Mouse (Mus musculus) MEL (cell line): ENCODE measurements at regions not wholly inside any gene's neighbourhood (a gene's known extent, or its start where the extent isn't known, plus 50 kb on each side); places are given as distances from the start of the nearest gene placed in this dataset.

Experiments
- DNase-seq: peaks from one replicate; pipeline ENCODE4 v3.0.0; 2011; ENCODE audit warnings: low read depth, low spot score
- H3K27ac ChIP-seq: 2 replicates; pipeline ENCODE4 v1.5.1; 2012; ENCODE audit warnings: low read depth, mild to moderate bottlenecking, control low read depth, low read length, moderate library complexity; ENCODE audit not compliant: control insufficient read depth
- H3K27me3 ChIP-seq, 2 experiments: fragments of 150-350 bp in 1 of 2; sonication (generic) in 1 of 2; 2 replicates each; pipeline ENCODE4 v1.6.1; 2012; ENCODE audit warnings: low read length in 2 of 2, mild to moderate bottlenecking in 2 of 2, improper control_type of control experiment in 1 of 2, moderate library complexity in 1 of 2; ENCODE audit not compliant: insufficient read depth in 2 of 2, control insufficient read depth in 1 of 2
- H3K36me3 ChIP-seq, 2 experiments: 2 replicates each; pipeline ENCODE4 v1.6.1; 2012 to 2014; ENCODE audit warnings: low read length in 2 of 2, improper control_type of control experiment in 1 of 2, inconsistent platforms in 1 of 2, mild to moderate bottlenecking in 1 of 2; ENCODE audit not compliant: insufficient read depth in 2 of 2, control insufficient read depth in 1 of 2
- H3K4me1 ChIP-seq, 2 experiments: fragments of 150-350 bp in 1 of 2; sonication (generic) in 1 of 2; 2 replicates each; pipeline ENCODE4 v1.6.1; 2012; ENCODE audit warnings: low read length in 2 of 2, improper control_type of control experiment in 1 of 2, mild to moderate bottlenecking in 1 of 2; ENCODE audit not compliant: insufficient read depth in 2 of 2, control insufficient read depth in 1 of 2
- H3K4me3 ChIP-seq, 2 experiments: fragments of 150-350 bp in 1 of 2; sonication (generic) in 1 of 2; 2 replicates each; pipeline ENCODE4 v1.5.1; 2012; ENCODE audit warnings: low read depth in 2 of 2, low read length in 2 of 2, mild to moderate bottlenecking in 2 of 2, moderate library complexity in 2 of 2, control low read depth in 1 of 2, improper control_type of control experiment in 1 of 2; ENCODE audit not compliant: control insufficient read depth in 1 of 2, insufficient read depth in 1 of 2
- H3K79me2 ChIP-seq: 2 replicates; pipeline ENCODE4 v1.6.1; 2012; ENCODE audit warnings: mild to moderate bottlenecking, low read length, moderate library complexity; ENCODE audit not compliant: control insufficient read depth, poor library complexity, insufficient read depth
- H3K9ac ChIP-seq: 2 replicates; pipeline ENCODE4 v1.6.1; 2012; ENCODE audit warnings: low read depth, mild to moderate bottlenecking, control low read depth, low read length, moderate library complexity; ENCODE audit not compliant: control insufficient read depth, poor library complexity, severe bottlenecking
- H3K9me3 ChIP-seq: fragments of 150-350 bp; sonication (generic); replicated peaks from 2 replicates; pipeline ENCODE4 v1.6.1; 2012; ENCODE audit warnings: mild to moderate bottlenecking, low read length, improper control_type of control experiment, moderate library complexity; ENCODE audit not compliant: insufficient read depth
- BHLHE40 ChIP-seq: IDR thresholded peaks from 2 replicates; pipeline ENCODE4 v1.6.1; 2012; ENCODE audit warnings: low read depth, mild to moderate bottlenecking, inconsistent platforms, low read length, improper control_type of control experiment, borderline replicate concordance
- CTCF ChIP-seq, 3 experiments: IDR thresholded peaks in 2 of 3; conservative IDR thresholded peaks in 1 of 3; 2 replicates each; pipeline ENCODE4 v1.5.1; 2011 to 2012; ENCODE audit warnings: low read length in 3 of 3, low read depth in 2 of 3, mild to moderate bottlenecking in 2 of 3, improper control_type of control experiment in 1 of 3, inconsistent platforms in 1 of 3, mixed read lengths in 1 of 3, moderate library complexity in 1 of 3; ENCODE audit not compliant: control insufficient read depth in 1 of 3, insufficient read depth in 1 of 3, poor library complexity in 1 of 3, severe bottlenecking in 1 of 3
- E2F4 ChIP-seq: IDR thresholded peaks from 2 replicates; pipeline ENCODE4 v1.6.1; 2011; ENCODE audit warnings: low read depth, low read length, improper control_type of control experiment, borderline replicate concordance
- ETS1 ChIP-seq: IDR thresholded peaks from 2 replicates; pipeline ENCODE4 v1.6.1; 2012; ENCODE audit warnings: low read depth, mild to moderate bottlenecking, inconsistent platforms, low read length, improper control_type of control experiment, moderate library complexity
- GABPA ChIP-seq: IDR thresholded peaks from 2 replicates; pipeline ENCODE4 v1.6.1; 2012; ENCODE audit warnings: low read depth, mild to moderate bottlenecking, inconsistent platforms, low read length, improper control_type of control experiment, moderate library complexity
- GATA1 ChIP-seq: IDR thresholded peaks from 2 replicates; pipeline ENCODE4 v1.6.1; 2011; ENCODE audit warnings: low read depth, low read length, improper control_type of control experiment
- JUND ChIP-seq: IDR thresholded peaks from 2 replicates; pipeline ENCODE4 v1.6.1; 2011; ENCODE audit warnings: low read depth, mild to moderate bottlenecking, improper control_type of control experiment, low read length
- KAT2A ChIP-seq: conservative IDR thresholded peaks from 2 replicates; pipeline ENCODE4 v1.6.1; 2012; ENCODE audit warnings: low read depth, low read length, improper control_type of control experiment, inconsistent platforms
- MAFK ChIP-seq: IDR thresholded peaks from 2 replicates; pipeline ENCODE4 v1.6.1; 2011; ENCODE audit warnings: low read depth, mild to moderate bottlenecking, low read length, improper control_type of control experiment, borderline replicate concordance
- MAX ChIP-seq: IDR thresholded peaks from 2 replicates; pipeline ENCODE4 v1.6.1; 2011; ENCODE audit warnings: low read length, improper control_type of control experiment
- MAZ ChIP-seq: IDR thresholded peaks from 2 replicates; pipeline ENCODE4 v1.6.1; 2012; ENCODE audit warnings: low read depth, mild to moderate bottlenecking, inconsistent platforms, low read length, improper control_type of control experiment
- MEF2A ChIP-seq: IDR thresholded peaks from 2 replicates; pipeline ENCODE4 v1.6.1; 2014; ENCODE audit warnings: low read depth, mild to moderate bottlenecking, inconsistent platforms, low read length, improper control_type of control experiment; ENCODE audit not compliant: poor library complexity, insufficient replicate concordance, severe bottlenecking; ENCODE audit errors: extremely low read depth
- MYB ChIP-seq: IDR thresholded peaks from 2 replicates; pipeline ENCODE4 v1.6.1; 2011; ENCODE audit warnings: mild to moderate bottlenecking, low read depth, low read length, improper control_type of control experiment
- NELFE ChIP-seq: IDR thresholded peaks from 2 replicates; pipeline ENCODE4 v1.6.1; 2011; ENCODE audit warnings: low read depth, low read length, improper control_type of control experiment
- POLR2A ChIP-seq, 2 experiments: IDR thresholded peaks; 2 replicates each; pipeline ENCODE4 v1.6.1; 2011 to 2012; ENCODE audit warnings: low read length in 2 of 2, mild to moderate bottlenecking in 2 of 2, control low read depth in 1 of 2, improper control_type of control experiment in 1 of 2, low read depth in 1 of 2, moderate library complexity in 1 of 2; ENCODE audit not compliant: control insufficient read depth in 1 of 2, insufficient read depth in 1 of 2, poor library complexity in 1 of 2
- POLR2AphosphoS2 ChIP-seq: IDR thresholded peaks from 2 replicates; pipeline ENCODE4 v1.6.1; 2011; ENCODE audit warnings: low read length, improper control_type of control experiment
- RCOR1 ChIP-seq: IDR thresholded peaks from 2 replicates; pipeline ENCODE4 v1.6.1; 2012; ENCODE audit warnings: low read depth, mild to moderate bottlenecking, inconsistent platforms, low read length, improper control_type of control experiment
- SMC3 ChIP-seq: IDR thresholded peaks from 2 replicates; pipeline ENCODE4 v1.6.1; 2011; ENCODE audit warnings: low read depth, low read length, improper control_type of control experiment
- TAL1 ChIP-seq: IDR thresholded peaks from 2 replicates; pipeline ENCODE4 v1.6.1; 2012; ENCODE audit warnings: mild to moderate bottlenecking, inconsistent platforms, low read length, moderate library complexity, mixed read lengths
- USF2 ChIP-seq, 2 experiments: IDR thresholded peaks; 2 replicates each; pipeline ENCODE4 v1.6.1; 2011 to 2012; ENCODE audit warnings: improper control_type of control experiment in 2 of 2, low read length in 2 of 2, borderline replicate concordance in 1 of 2, inconsistent platforms in 1 of 2, low read depth in 1 of 2, mild to moderate bottlenecking in 1 of 2; ENCODE audit not compliant: insufficient read depth in 1 of 2
- ZC3H11A ChIP-seq: IDR thresholded peaks from 2 replicates; pipeline ENCODE4 v1.6.1; 2012; ENCODE audit warnings: low read depth, mild to moderate bottlenecking, inconsistent platforms, low read length, improper control_type of control experiment
- ZNF384 ChIP-seq: IDR thresholded peaks from 2 replicates; pipeline ENCODE4 v1.6.1; 2012; ENCODE audit warnings: low read depth, mild to moderate bottlenecking, inconsistent platforms, low read length, improper control_type of control experiment

- no peak for DNase-seq
- H3K27ac ChIP-seq: no peak overlapping the region
- no peak for TF ChIP-seq GABPA
- TF ChIP-seq MYB: no peak
- no peak for TF ChIP-seq MEF2A
- no peak for TF ChIP-seq KAT2A
- no peak for TF ChIP-seq ETS1
- no peak for TF ChIP-seq JUND
- no peak for TF ChIP-seq ZC3H11A
- no peak for TF ChIP-seq GATA1
- no peak for TF ChIP-seq NELFE
- no peak for TF ChIP-seq ZNF384
- TF ChIP-seq POLR2AphosphoS2: no peak
- TF ChIP-seq BHLHE40: no peak
- no peak for TF ChIP-seq MAZ
- TF ChIP-seq USF2 (IDR thresholded peaks at IDR 0.05; ENCODE audit: borderline replicate concordance in 1 of 2, insufficient read depth in 1 of 2, low read depth in 1 of 2, low read length in 2 of 2): no peak
- no peak for TF ChIP-seq TAL1
- no peak for TF ChIP-seq SMC3
- TF ChIP-seq POLR2A (IDR thresholded peaks at IDR 0.05; ENCODE audit: control insufficient read depth in 1 of 2, insufficient read depth in 1 of 2, low read depth in 1 of 2, low read length in 2 of 2, poor library complexity in 1 of 2): no peak
- TF ChIP-seq MAFK: no peak
- TF ChIP-seq MAX: no peak
- TF ChIP-seq CTCF (IDR thresholded peaks at IDR 0.05 in 2 of 3, conservative IDR thresholded peaks at IDR 0.05 in 1 of 3; ENCODE audit: control insufficient read depth in 1 of 3, insufficient read depth in 1 of 3, low read depth in 2 of 3, low read length in 3 of 3, poor library complexity in 1 of 3, severe bottlenecking in 1 of 3): no peak
- no peaks in the 10 kb centered on the region for H3K36me3 ChIP-seq
- no peaks in the 10 kb centered on the region; a peak in 1 of 4 replicates for H3K27me3 ChIP-seq
- no peak overlapping the region for H3K9ac ChIP-seq
- H3K79me2 ChIP-seq: no peaks in the 10 kb centered on the region
- H3K4me1 ChIP-seq: no peaks in the 10 kb centered on the region
- no peaks in the 10 kb centered on the region for H3K9me3 ChIP-seq
- H3K4me3 ChIP-seq: no peak overlapping the region
Observed at GRCm38 (mm10) chr19:56086413-56087083, 200.4 kb upstream of the Habp2 start.

GRCm38 (mm10) chr19:56087127-56087526 is 199.8 kb upstream of the Habp2 start:
- Histone ChIP-seq H3K79me2 (no peaks in the 10 kb centered on the region), H3K4me1 (no peaks in the 10 kb centered on the region), H3K9me3 (no peaks in the 10 kb centered on the region), H3K27me3 (no peaks in the 10 kb centered on the region; a peak in 1 of 4 replicates), H3K9ac (no peak overlapping the region), H3K27ac (no peak overlapping the region), H3K36me3 (no peaks in the 10 kb centered on the region), H3K4me3 (no peak overlapping the region)
- DNase-seq: no peak
- TF ChIP-seq RCOR1 (no peak), KAT2A (no peak), MYB (no peak), E2F4 (no peak)
